Mouse (Mus musculus): Measurements from ENCODE around the gene Card11.

The Card11 gene

DNA sequence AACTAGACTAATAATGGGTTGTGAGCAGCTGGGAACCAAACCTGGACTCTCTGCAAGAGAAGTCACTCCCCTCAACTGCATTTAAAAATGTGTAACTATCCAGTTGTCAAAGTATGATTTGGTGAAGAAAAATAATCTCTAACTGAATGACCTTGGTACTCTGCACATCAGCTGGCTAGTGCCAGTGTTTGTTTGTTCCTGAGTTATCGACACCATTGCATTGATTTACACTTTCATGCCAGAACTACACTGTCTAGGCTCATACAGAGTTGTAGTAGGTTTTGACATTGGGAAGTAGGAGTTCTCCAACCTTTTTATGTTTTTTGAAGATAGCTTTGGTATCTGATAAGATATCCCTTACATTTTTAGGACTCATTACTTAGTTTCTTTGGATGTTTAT lies 81.9 kb downstream of the Card11 start:
- DNase-seq (ENCODE audit: low spot score): no peak

DNA sequence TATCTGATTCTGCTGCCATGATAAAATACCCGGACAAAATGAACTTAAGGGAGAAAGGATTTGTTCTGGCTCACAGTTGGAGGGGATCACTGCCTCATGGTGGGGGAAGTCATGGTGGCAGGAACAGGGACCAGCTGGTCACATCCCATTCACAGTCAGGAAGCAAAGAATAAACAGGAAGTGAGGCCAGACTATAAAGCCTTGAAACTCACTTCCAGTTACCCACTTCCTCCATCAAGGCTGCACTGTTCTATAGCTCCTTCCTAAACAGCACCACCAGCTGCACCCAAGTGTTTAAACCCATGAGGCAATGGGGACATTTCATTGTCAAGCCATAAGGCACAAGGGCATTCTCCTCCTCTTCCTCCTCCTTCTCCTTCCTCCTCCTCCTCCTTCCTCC lies 82.6 kb downstream of the Card11 start:
- DNase-seq (ENCODE audit: low spot score): no peak

DNA sequence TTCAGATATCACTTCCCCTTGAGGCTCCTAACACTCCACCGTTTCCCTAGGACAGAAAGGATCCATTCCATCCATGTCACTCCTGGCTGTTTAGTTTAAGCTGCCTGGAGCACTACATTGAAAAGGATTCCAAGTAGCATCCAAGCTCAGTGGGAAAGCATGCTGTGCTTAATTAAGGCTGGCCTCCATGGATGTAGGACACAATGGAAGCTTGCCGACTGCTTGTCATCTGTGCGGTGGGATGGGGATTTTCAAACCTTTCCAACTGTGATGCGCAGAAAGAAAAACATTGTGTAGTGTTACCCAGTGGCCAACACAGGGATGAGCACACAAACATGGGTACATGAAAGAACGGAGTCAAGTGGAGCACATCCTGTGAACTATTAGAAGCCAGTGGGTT lies 89.5 kb downstream of the Card11 start:
- no peak for DNase-seq (ENCODE audit: low spot score)

DNA sequence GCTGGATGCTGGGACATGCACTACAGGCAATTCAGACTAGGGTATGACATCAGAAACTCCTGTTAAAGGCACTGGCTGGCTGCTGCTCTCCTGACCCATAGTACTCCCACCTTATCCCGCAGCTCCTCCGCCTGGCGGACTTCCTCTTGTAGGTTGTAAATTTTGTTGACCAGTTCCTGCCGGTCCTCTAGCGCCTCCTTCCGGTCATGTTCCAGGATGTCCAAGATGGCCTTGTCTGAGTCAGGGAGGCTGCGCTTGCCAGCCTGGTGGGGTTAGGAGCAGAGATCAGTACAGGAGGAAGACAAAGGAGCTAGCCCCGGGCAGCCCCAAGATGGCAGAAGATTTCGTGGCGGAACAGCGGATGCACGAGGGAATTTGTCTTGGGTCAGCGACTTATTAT lies 99.5 kb downstream of the Card11 start:
- no peak for DNase-seq (ENCODE audit: low spot score)

DNA sequence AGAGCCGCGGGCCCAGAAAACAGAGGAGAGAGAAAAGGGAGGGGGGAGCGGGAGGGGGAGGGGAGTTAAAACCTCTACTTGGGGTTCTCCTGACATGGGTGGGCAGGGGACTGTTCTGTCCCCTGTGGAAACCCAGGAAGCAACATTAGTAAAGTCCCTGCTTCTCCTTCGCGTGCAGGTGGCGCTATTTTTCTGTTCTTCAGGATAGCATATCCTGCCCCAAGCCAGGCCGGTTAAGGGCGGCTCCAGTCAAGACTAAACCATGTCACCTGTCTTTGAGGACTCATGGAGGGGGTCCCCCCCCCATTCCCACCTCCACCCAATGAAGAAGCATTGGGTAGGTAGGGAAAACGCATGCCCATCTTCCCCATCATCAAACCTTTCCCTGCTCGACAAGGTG lies 109.3 kb downstream of the Card11 start:
- no peak for DNase-seq (ENCODE audit: low spot score)

DNA sequence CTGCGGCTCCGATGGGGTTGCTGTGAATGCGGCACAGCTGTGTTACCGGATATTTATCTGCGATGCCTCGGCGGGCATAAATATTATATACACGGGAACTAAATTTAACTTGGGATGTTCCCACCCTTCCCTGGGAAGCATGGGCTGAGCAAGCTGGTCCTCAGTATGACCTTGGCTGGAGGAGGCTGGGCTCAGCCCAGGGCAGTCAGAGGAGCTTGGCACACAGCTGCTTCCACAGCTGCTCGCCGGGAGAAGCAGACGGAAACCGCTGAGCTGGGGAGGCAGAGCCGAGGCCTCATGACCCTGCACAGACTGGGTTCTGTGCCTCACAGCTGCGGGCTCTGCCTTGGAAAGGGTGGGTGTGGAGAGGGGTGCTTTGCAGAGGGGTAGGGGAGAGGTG lies 110.3 kb downstream of the Card11 start:
- no peak for DNase-seq (ENCODE audit: low spot score)

DNA sequence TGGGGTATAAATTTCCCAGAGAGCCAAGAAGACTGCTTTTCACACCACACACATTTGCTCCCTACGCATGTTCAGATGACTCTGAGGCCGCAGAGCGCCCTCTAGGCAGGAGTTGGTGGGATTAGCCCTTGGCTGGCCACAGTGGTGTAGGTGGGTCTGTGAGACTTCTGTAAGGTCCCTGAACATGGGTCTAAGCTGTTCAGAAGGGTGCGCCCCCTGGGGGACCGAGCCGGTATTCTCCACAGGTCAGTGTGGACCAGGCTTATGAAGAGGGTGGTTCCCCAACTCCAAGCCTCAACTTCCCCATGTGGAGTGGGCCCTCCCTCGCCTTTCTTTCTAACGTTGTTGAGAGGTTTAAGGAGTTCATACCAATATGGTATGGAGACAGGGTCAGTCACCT lies 110.8 kb downstream of the Card11 start:
- no peak for DNase-seq (ENCODE audit: low spot score)

DNA sequence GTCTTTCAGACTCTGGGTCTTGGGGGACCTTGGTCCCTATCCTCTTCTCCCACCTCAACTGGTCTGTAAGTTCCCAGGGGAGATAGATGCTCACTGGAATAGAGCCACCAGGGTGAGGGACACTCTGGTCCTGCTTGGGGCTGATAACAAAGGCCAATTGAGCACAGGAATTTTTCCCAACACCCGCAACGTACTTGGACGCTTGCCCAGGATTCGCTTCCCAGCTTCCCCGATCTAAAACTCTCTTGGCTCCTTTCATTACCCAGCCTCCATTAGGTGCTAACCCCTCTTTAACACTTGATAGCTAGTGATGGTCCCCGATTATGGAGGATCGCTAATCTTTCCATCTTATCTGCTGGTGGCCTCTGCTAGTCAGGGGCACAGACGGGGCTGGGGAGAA lies 112.5 kb downstream of the Card11 start:
- DNase-seq (ENCODE audit: low spot score): no peak

DNA sequence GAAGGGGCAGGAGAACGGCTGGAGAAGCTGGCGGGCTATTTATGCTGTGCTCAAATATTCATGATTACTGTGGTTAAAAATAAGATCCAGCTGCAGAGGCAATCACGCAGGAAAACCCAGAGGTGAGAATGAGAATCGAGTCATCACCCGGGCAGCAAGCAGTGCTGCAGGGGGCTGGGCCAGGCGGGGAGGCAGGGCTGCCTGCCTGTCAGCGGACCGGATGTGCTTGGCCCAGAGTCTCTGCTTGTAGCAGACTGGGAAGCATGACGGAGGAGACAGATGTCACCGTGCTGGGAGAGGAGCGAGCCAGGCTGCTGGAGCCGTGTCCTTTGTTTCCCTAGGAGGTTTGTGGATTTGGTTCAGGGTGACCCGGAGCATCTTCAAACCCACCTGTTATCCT lies 115.4 kb downstream of the Card11 start:
- DNase-seq (ENCODE audit: low spot score): no peak

DNA sequence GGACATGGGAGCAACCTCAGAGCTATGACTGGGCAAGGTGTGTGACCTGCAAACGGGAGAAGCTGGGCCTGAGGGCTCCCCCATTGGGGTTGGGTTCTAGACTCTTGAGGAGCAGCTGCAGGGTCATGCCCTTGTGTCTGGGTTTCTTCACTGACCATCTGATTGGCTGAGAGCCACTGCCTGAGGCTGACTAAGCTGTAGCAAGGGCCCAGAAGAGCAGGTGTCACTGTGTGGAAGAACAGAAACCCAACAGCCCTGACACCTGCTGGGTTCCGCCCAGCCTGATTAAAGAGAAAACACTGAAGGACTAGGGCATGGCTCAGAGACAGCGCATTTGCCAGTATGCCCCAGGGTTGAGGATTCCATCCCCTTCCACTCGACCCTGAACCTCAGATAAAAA lies 118.0 kb downstream of the Card11 start:
- no peak for DNase-seq (ENCODE audit: low spot score)

DNA sequence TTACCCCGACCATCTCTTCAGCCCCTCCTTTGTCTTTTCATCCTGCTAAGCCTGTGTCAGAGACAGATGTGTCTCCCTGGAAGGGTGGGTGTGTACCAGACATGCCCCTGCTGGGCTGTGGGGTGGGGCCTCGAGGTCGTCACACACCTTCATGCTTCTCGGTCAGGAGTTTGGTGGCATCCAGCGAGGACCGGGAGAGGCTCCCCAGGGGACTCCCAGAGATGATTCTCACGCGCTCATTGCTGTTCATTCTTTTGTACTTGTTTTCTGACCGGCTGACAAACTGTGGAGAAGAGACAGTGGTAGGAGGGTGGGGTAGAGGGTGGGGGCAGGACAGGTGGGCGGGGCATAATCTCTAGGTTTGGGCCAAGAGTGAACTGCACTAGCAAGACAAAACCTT lies 120.2 kb downstream of the Card11 start:
- DNase-seq (ENCODE audit: low spot score): no peak

DNA sequence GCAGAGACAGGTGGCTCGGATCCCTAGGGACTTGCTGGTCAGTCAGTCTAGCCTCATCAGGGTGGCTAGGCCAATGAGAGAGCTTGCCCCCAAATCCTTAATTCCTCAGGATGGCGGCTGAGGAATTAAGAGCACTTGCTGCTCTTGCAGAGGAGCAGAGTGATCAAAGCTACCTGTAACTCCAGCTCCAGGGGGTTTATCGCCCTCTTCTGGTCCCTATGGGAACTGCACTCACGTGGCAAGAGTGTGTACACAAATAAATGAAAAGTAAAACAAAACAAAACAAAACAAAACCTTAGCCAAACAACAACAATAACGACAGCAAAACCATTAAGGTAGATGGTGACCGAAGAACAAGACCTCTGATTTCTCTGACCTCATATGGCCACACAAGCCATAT lies 121.7 kb downstream of the Card11 start:
- DNase-seq (ENCODE audit: low spot score): no peak

DNA sequence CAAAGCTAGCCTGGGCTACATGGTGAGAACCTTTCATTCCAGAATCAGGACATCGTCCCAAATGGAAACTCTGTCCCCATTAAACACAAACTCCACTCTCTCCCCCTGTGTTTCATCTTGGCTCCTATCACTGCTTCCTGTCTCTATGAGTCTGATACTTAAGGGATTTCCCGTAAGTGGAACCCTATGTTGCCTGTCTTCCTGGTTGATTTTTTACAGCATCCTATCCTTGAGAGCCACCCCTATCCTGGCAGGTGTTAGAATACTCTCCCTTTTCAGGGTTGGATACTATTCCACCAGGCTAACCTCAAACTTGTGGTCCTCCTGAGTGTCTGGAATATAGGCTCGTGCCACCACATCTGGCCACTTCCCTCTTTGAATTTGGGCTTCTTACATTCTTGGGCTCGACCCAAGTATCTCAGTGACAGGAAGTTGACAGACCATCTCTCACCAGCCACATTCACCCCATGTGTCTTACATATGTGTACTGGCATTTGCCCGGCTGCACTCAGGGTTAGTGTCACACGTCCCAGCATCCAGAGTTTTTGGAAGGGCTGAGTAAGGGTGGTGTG lies 126.6 kb downstream of the Card11 start:
- no peak for DNase-seq (ENCODE audit: low spot score)

DNA sequence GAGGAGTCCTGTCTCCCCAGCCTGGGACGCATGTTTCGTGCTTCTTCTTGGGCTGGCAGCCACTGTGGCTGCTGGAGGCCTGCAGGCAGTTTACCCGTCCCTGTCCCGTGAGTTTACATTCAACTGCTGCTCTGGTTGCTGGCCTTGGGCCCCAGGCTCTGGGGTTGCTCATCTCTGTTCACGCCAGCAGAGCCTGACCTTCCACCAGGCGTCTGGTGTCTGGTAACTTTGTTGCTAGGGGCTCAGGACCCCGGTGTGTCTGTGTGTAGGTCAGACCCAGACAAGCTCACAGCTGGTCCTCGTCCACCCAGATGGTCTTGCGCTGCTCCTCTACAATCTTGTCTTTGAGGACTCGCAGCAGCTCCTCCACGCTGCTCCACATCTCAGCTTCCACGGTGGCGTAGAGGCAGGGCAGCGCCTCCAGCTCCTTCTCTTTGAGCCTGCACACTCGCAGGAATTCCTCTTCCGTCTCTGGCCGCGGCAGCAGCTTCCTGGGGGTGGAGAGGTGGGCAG lies 127.3 kb downstream of the Card11 start:
- no peak for DNase-seq (ENCODE audit: low spot score)

DNA sequence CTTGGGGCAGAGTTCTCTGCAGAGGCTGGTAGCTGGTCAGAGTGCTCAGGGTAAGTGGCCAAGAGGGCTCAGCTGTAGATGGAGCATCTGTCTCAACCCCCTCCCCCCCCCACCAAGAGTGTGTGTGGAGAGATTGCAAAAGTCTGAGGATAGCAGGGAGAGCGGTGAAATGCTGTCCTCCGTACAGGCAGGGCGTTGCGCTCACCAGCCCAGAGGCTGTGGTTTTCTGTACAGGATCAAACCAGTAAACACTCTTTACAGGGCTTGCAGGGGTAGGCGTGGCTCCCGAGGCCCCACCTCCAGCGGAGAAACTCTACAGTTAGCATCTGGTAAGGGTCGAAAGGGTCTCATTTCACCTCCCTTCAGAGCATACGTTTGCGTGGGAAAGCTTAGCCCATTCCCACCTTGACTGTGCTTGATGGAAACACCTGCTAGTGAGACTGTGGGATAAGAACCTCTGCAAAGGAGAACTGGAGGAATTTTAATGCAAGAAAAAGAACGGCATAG lies 127.8 kb downstream of the Card11 start:
- DNase-seq (ENCODE audit: low spot score): no peak

DNA sequence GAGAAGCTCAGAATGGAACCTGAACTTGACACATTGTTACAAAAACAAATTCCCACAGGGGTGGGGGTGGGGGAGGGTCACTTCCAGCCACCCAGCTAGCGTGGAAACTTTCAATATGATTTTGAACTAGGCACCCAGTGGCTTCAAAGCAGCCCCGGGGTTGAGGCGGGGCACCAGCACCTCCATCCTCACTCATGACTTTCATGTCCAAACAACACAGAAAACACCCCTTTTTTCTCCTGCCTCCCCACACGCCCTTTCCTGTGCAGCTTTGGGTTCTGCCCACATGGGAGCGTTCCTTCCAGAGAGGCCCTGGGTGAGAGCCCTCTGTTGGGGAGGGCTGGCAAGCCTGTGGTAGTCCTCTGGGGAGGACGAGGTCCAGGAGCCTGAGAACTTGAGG lies 129.1 kb downstream of the Card11 start:
- DNase-seq (ENCODE audit: low spot score): no peak

DNA sequence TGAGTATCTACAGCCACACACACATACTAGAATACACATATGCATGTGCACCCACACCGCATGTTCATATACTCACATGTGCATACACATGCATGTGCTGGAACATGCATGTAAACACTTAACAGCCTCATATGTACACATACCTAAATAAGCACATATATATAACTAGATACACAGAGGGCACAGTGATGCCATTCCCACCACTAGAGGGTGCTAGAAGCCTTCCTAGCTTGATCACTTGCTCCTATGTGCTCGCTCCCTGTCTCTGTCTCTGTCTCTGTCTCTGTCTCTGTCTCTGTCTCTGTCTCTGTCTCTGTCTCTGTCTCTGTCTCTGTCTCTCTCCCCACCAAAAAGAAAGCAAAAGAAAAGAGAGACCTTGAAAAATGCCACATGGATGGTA lies 131.3 kb downstream of the Card11 start:
- no peak for DNase-seq (ENCODE audit: low spot score)

DNA sequence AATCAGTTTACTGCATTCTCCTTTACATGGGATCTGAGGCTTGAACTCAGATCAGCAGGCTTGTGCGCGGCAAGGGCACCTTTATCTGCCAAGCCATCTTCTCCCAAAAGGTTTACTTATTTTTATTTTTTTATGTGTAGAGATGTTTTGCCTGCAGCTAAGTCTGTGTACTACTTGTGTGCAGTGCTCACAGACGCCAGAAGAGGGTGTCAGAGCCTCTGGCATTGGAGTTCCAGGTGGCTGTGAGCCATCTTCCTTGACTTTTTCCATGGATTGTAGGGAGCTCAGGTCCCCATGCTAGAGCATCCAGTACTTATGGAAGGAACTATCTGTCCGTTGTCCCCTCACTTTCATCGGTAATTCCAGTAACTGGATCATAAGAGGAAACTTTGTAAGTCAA lies 140.7 kb downstream of the Card11 start:
- no peak for DNase-seq (ENCODE audit: low spot score)

DNA sequence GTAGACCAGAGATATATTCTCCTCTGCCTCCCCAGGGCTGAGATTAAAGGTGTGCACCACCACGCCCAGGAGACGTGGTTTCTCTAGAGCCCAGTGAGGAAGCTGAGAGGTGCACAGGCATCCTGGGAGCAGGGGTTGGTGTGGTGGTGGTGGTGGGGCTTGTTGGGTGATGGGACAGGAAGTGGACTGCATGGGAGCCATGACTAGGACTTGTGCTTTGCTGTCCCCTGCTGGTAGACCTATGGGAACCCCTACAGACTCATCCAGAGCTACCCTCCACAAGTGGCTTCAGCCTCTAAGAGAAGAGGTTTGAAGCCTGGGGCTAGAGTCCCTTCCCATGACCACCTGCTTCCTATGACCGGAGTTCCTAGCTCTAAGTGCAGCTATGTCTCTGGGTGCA lies 142.0 kb downstream of the Card11 start:
- no peak for DNase-seq (ENCODE audit: low spot score)

DNA sequence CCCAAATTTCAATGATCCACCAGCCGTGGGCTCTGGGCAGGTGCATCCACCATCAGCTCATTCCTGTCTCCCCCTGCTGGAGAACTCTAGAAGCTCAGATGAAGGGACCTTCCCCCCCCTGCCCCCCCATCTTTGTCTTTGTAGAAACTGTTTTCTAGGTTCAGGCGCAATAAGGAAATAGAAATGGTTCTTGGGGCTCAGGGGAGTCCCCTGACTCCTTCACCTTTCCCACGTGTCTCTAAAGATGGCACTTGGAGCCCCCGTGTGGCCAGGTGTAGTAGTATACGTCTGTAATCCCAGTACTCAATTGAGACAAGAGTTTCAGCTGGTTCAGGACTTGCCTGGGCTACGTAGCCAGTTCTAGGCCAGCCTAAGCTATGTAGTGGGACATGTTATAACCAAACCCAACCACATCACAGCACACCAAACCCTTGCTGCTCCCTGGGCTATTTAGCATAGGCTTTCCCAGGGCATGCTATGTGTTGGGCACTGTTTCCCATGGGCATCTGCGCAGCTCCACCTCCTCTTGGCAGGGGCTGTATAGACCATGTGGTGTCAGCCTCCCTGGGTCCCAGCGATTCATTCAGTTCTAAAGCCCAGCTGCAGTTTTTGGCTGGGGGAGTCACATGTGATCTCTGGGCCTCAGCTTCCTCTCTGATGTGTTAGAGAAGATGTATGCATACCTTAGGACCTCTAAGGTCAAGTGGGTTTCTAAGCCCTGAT lies 142.8 kb downstream of the Card11 start:
- DNase-seq (ENCODE audit: low spot score): no peak

DNA sequence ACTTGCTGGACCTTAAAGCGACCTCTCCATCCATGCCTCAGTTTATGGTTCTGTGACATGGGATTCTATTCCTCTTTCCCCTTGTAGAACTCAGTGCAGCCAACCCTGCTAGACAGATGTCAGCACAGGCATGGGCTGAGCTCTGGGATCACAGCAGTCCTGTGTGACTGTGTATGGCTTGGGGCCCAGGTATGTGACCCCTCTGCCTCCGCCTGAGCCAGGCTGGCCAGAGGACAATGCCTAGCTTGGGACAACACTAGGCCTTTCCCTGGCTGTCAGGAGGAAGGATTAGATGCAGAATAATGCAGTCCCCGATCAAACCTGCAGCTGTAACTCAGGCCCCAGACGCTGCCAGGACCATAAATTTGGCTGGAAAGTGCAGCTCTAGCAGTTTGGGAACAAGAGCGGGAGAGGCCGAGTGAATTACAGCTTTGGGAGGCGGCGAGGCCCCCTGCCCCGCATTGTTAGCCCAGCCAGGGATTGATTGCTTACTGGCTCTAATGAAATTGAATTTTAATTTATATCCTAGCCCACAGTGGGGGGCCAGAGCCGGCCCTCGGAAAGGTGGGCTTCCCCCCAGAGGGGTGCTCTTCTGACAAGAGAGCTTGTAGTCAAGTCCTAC lies 144.4 kb downstream of the Card11 start:
- no peak for DNase-seq (ENCODE audit: low spot score)

DNA sequence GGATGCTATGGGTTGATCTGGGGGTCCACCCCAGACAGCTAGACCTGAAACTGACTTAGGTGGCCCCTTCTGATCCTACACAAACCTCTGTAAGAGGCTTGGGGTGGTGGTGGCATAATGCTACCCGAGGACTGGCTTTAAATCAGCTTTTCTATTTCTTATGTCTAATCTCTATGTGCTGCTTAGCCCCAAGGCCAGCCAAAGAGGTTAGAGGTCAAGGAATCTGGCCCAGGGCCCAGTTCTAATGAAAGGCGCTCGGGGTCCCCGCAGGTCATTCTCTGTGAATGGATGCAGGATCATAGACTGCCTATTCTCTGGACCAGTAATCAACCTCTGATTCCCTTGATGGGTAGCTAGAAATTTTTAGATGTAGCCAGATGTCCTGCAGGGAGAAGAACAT lies 145.7 kb downstream of the Card11 start:
- no peak for DNase-seq (ENCODE audit: low spot score)

DNA sequence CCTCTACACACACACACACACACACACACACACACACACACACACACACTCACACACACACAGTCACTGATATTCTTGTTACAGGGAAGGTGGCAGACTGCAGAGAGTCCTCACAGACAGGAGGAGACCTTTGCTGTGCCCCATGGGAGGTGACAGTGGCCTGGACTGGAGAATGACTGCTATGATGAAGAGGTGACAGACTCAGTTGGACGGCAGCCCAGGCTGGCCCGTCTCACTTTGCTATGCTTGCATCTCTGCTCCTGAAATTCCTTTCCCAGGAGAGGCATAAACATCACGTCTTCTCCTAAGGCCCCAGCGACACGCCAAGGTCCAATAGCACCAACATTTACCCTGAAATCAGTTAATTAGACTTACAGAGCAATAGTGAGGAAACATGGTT lies 146.7 kb downstream of the Card11 start:
- DNase-seq (ENCODE audit: low spot score): no peak

All from urinary bladder, postnatal 10 days (tissue).